Comparison of ENCODE assay signal across 8 mouse cellular contexts in genomic region chr16:94473086-94473822, GRCm38 (mm10). TPM values are rescaled to one million over a fixed set of nuclear protein-coding genes. Genes with fewer than 3 reads are reported as not detected.
DNase-seq lines count a peak whose midpoint lies in the region; ATAC-seq and TF ChIP-seq lines count a peak whose summit lies in the region.

No protein-coding gene starts in this region.

- H3K27ac ChIP-seq in intestine, postnatal 0 days (ENCODE audit: low read depth, low read length), result peak overlapping the region; percentile 15; the same call in 1 of the 2 replicates
- H3K27ac ChIP-seq in intestine, embryonic 15.5 days, result no peak overlapping the region
- no peak overlapping the region for H3K27ac ChIP-seq in intestine, embryonic 16.5 days (ENCODE audit: low read length)

- peak; percentile 43 to 48 for DNase-seq in cerebellum, postnatal 25 days
- DNase-seq in gastrocnemius, postnatal 36 days, result peak; percentile 28 to 36
- DNase-seq in left cerebral cortex, postnatal 14 days (ENCODE audit: low spot score in 2 of 2), result peak; percentile 39 to 54
- no peak for DNase-seq in yolk sac, embryonic 10.5 days (ENCODE audit: low spot score)
- no peak for DNase-seq in thymus, postnatal 10 days (ENCODE audit: low spot score in 2 of 2)

- no peak overlapping the region for H3K4me3 ChIP-seq in intestine, postnatal 0 days (ENCODE audit: low read depth, low read length)
- H3K4me3 ChIP-seq in intestine, embryonic 15.5 days (replicated peaks), result no peak overlapping the region
- H3K4me3 ChIP-seq in intestine, embryonic 16.5 days (ENCODE audit: low read length), result no peak overlapping the region

- no peak overlapping the region for H3K9ac ChIP-seq in intestine, postnatal 0 days (ENCODE audit: low read depth, low read length)
- no peak overlapping the region for H3K9ac ChIP-seq in intestine, embryonic 15.5 days
- H3K9ac ChIP-seq in intestine, embryonic 16.5 days (ENCODE audit: low read depth, low read length), result no peak overlapping the region

- intact Hi-C loops in gastrocnemius, postnatal 36 days (cut with DNase I), result loop anchor here (5.0 kb wide), 1 partner anchor 44 kb away; no protein-coding TSS in a partner anchor
- intact Hi-C loops in left cerebral cortex, postnatal 14 days (cut with DNase I), result loop anchor here (2.0 kb wide), 1 partner anchor 54 kb away; the partner anchor contains the start of gene Vps26c

- no peak for ATAC-seq in intestine, postnatal 0 days
- ATAC-seq in intestine, embryonic 15.5 days, result no peak
- no peak for ATAC-seq in intestine, embryonic 16.5 days

- TF ChIP-seq CTCF in intestine, postnatal 0 days (IDR thresholded peaks at IDR 0.05; ENCODE audit: low read depth), result no peak

- peaks cover 23% of the 10 kb centered on the region for H3K36me3 ChIP-seq in intestine, postnatal 0 days (ENCODE audit: control insufficient read depth, insufficient read depth)
- H3K36me3 ChIP-seq in intestine, embryonic 15.5 days, result peaks cover 10% of the 10 kb centered on the region
- H3K36me3 ChIP-seq in intestine, embryonic 16.5 days (ENCODE audit: control insufficient read depth, insufficient read depth, low read length), result peaks cover 4% of the 10 kb centered on the region; the same call in 1 of the 2 replicates

- WGBS in intestine, postnatal 0 days, result 82% methylated on average over 11 of the region's 11 CpGs
- WGBS in intestine, embryonic 15.5 days, result 85% methylated on average over 11 of the region's 11 CpGs
- 81% methylated on average over 11 of the region's 11 CpGs for WGBS in intestine, embryonic 16.5 days

- H3K27me3 ChIP-seq in intestine, postnatal 0 days (replicated peaks; ENCODE audit: control insufficient read depth, insufficient read depth, low read length), result no peaks in the 10 kb centered on the region
- H3K27me3 ChIP-seq in intestine, embryonic 15.5 days (replicated peaks), result no peaks in the 10 kb centered on the region
- no peaks in the 10 kb centered on the region for H3K27me3 ChIP-seq in intestine, embryonic 16.5 days (replicated peaks; ENCODE audit: control insufficient read depth, insufficient read depth, low read length)

- no peak overlapping the region for H3K4me2 ChIP-seq in intestine, postnatal 0 days (replicated peaks; ENCODE audit: low read depth)
- H3K4me2 ChIP-seq in intestine, embryonic 15.5 days (replicated peaks), result no peak overlapping the region
- no peak overlapping the region for H3K4me2 ChIP-seq in intestine, embryonic 16.5 days (ENCODE audit: low read depth, low read length)

- H3K4me1 ChIP-seq in intestine, postnatal 0 days (replicated peaks; ENCODE audit: control insufficient read depth, insufficient read depth, low read length), result no peaks in the 10 kb centered on the region
- no peaks in the 10 kb centered on the region for H3K4me1 ChIP-seq in intestine, embryonic 15.5 days (replicated peaks)
- H3K4me1 ChIP-seq in intestine, embryonic 16.5 days (ENCODE audit: control insufficient read depth, insufficient read depth, low read length), result no peaks in the 10 kb centered on the region

- H3K9me3 ChIP-seq in intestine, postnatal 0 days (ENCODE audit: control insufficient read depth), result no peaks in the 10 kb centered on the region
- no peaks in the 10 kb centered on the region for H3K9me3 ChIP-seq in intestine, embryonic 15.5 days
- H3K9me3 ChIP-seq in intestine, embryonic 16.5 days (ENCODE audit: control insufficient read depth, low read length), result no peaks in the 10 kb centered on the region

RNA-seq across cellular contexts. Expression of gene Vps26c, which starts 53.4 kb away (rescaled TPM):
- 36.6 and 46.7 TPM in 2 replicates for polyA plus RNA-seq in intestine, postnatal 0 days (2015; fragmentation: Nextera tagmentation; extraction: Ambion mirVana)
- polyA plus RNA-seq in intestine, embryonic 15.5 days (2015; fragmentation: Nextera tagmentation; extraction: Ambion mirVana), result 61.5 and 63.1 TPM in 2 replicates
- 1 to 10 TPM; 8.9 to 9.5 TPM for total RNA-seq in gastrocnemius, postnatal 36 days (2021)
- total RNA-seq in left cerebral cortex, postnatal 14 days (2021), result 10 to 100 TPM; 28.4 to 31.0 TPM
- polyA plus RNA-seq in intestine, embryonic 16.5 days (2015; fragmentation: Nextera tagmentation; extraction: Ambion mirVana), result 67.7 and 71.8 TPM in 2 replicates

Comparison
In these comparisons a context has a peak if more than half of its experiments do, and no peak if none do; other contexts are left out.
1. DNase-seq: peak in cerebellum, postnatal 25 days (2 of 2), gastrocnemius, postnatal 36 days (2 of 2) and left cerebral cortex, postnatal 14 days (2 of 2); none in yolk sac, embryonic 10.5 days (single experiment) and thymus, postnatal 10 days (0 of 2).